In the genomic region with DNA sequence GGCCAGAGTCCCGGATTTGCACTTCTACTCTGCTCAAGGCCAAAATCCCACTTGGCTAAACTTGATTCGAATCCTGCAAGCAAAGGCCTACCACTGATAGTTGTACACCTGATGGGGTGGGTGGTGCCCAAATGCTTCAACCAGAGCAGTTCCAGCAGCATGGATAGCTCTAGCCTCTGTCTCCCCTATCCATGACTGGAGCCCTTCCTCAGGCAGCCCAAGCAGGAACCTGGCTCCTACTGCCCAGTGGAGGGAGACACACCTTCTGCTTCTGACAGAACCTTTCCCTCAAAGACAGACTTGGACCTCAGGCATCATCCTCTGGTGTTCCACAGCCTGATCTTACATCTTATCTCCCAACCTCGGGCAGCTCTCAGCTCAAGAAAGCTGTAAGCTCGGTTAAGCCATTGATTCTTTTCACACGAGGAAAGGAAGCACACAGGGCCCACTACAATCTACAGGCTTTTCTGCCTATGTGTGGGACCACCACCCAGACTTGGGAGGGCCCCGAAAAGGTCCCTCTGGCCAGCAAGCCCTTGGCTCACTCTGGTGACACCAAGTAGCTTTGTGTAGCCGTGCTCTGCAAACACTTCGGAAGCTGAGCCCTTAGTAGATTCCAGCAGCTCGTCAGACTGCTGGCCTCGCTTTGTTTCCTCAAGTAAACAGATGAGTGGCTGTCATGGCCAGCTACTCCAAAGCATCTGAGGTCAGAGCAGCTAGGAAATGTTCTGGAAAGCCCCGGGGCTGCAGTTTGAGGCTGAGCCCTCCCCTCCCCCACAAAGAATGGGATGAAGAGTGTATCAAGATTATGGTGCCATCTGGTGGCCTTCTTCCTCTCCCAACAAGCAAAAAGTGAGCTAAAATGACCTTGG, we compare ENCODE assay signal across 8 mouse cellular contexts. TPM values are rescaled to one million over a fixed set of nuclear protein-coding genes. Genes with fewer than 3 reads are reported as not detected.
DNase-seq lines count a peak whose midpoint lies in the region; ATAC-seq and TF ChIP-seq lines count a peak whose summit lies in the region.

No protein-coding gene starts in this region.

- peak; percentile 83 for TF ChIP-seq CTCF in layer of hippocampus, adult 2 months (conservative IDR thresholded peaks at IDR 0.05)

- 56% methylated on average over 11 of the region's 11 CpGs for WGBS in hindbrain, embryonic 10.5 days
- WGBS in lung, embryonic 16.5 days = 32% methylated on average over 11 of the region's 11 CpGs

- H3K4me1 ChIP-seq in hindbrain, embryonic 10.5 days (replicated peaks) = peaks cover 23% of the 10 kb centered on the region
- H3K4me1 ChIP-seq in lung, embryonic 16.5 days (replicated peaks; ENCODE audit: control insufficient read depth, insufficient read depth, low read length) = no peaks in the 10 kb centered on the region

- H3K9ac ChIP-seq in lung, embryonic 16.5 days (ENCODE audit: low read length) = no peak overlapping the region

- peak overlapping the region; percentile 64 for H3K27ac ChIP-seq in hindbrain, embryonic 10.5 days
- peak overlapping the region; percentile 14; the same call in 1 of the 2 replicates for H3K27ac ChIP-seq in layer of hippocampus, adult 2 months
- no peak overlapping the region for H3K27ac ChIP-seq in lung, embryonic 16.5 days (ENCODE audit: low read length)

- no peaks in the 10 kb centered on the region for H3K9me3 ChIP-seq in hindbrain, embryonic 10.5 days
- H3K9me3 ChIP-seq in lung, embryonic 16.5 days (ENCODE audit: control insufficient read depth, low read length) = no peaks in the 10 kb centered on the region

- H3K36me3 ChIP-seq in hindbrain, embryonic 10.5 days = no peaks in the 10 kb centered on the region
- H3K36me3 ChIP-seq in lung, embryonic 16.5 days (ENCODE audit: control insufficient read depth, insufficient read depth, low read length) = no peaks in the 10 kb centered on the region

- peak overlapping the region; percentile 33 for H3K4me2 ChIP-seq in lung, embryonic 16.5 days (ENCODE audit: low read depth, low read length)

- ATAC-seq in lung, embryonic 16.5 days (ENCODE audit: low read depth) = peak; percentile 69; the same call in 1 of the 2 replicates

- peaks cover 4% of the 10 kb centered on the region; the same call in 1 of the 2 replicates for H3K27me3 ChIP-seq in hindbrain, embryonic 10.5 days (ENCODE audit: insufficient read depth, poor library complexity, severe bottlenecking)
- H3K27me3 ChIP-seq in lung, embryonic 16.5 days (ENCODE audit: control insufficient read depth, insufficient read depth, low read depth, low read length) = no peaks in the 10 kb centered on the region

- DNase-seq in NIH3T3 (ENCODE audit: low read depth) = peak; percentile 91
- peak; percentile 90 for DNase-seq in cerebellum, adult 9-11 months
- DNase-seq in frontal cortex, postnatal 10 days (ENCODE audit: low spot score in 2 of 2) = peak; percentile 72 to 79
- DNase-seq in hindbrain, embryonic 10.5 days (ENCODE audit: low spot score) = peak; percentile 77
- DNase-seq in layer of hippocampus, adult 2 months (ENCODE audit: low spot score in 2 of 2) = peak; percentile 71 to 79
- peak; percentile 46 for DNase-seq in retina, adult 2 months (ENCODE audit: low read depth, low spot score)
- DNase-seq in urinary bladder, postnatal 36 days (ENCODE audit: low spot score in 2 of 2) = peak; percentile 31 to 50

- H3K4me3 ChIP-seq in hindbrain, embryonic 10.5 days = no peak overlapping the region
- no peak overlapping the region; the same call in 1 of the 2 replicates for H3K4me3 ChIP-seq in layer of hippocampus, adult 2 months
- no peak overlapping the region for H3K4me3 ChIP-seq in lung, embryonic 16.5 days (ENCODE audit: low read length)

RNA-seq across cellular contexts. Expression of gene Abcc12, which starts 44.5 kb away (rescaled TPM):
- 0.05 and 0.10 TPM in 2 replicates for polyA plus RNA-seq in hindbrain, embryonic 10.5 days (2016; fragmentation: Nextera tagmentation; extraction: Ambion mirVana)
- total RNA-seq in layer of hippocampus, adult 2 months (2021) = under 1 TPM; 0.36 to 0.47 TPM
- 0.50 and 0.55 TPM in 2 replicates for polyA plus RNA-seq in lung, embryonic 16.5 days (2015; fragmentation: Nextera tagmentation; extraction: Ambion mirVana)

Comparison
In these comparisons a context has a peak if more than half of its experiments do, and no peak if none do; other contexts are left out.
1. DNase-seq: peak in every context shown above with its lines; median percentile 91 in NIH3T3; 90 in cerebellum, adult 9-11 months; 77 in hindbrain, embryonic 10.5 days; 76 in frontal cortex, postnatal 10 days; 75 in layer of hippocampus, adult 2 months; 46 in retina, adult 2 months; 40 in urinary bladder, postnatal 36 days.